Mouse (Mus musculus) liver (tissue): ENCODE measurements at regions not wholly inside any gene's neighbourhood (a gene's known extent, or its start where the extent isn't known, plus 50 kb on each side); places are given as distances from the start of the nearest gene placed in this dataset.

Source experiments
- DNase-seq: peaks from one replicate; pipeline ENCODE4 v3.0.0-alpha.2; 2020; ENCODE audit warnings: mixed read lengths

DNA sequence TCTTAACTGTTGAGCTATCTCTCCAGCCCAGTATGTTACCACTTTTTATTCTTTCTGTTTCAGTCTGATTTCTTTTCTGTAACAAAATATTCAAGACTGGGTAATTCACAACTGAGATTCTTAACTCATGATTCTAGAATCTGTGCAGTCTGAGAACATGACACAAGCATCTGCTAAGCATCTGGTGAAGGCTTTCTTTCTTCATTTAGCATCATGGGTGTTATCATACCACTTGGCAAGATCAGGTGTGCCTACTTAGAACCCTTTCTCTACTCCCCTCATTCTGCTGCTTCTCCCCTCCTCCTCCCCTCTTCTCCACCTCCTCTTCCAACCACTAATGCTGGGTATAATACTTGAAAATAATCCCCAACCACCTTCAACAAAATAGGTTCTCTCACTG is 62.1 kb upstream of the Pfn2 start:
- no peak for DNase-seq

DNA sequence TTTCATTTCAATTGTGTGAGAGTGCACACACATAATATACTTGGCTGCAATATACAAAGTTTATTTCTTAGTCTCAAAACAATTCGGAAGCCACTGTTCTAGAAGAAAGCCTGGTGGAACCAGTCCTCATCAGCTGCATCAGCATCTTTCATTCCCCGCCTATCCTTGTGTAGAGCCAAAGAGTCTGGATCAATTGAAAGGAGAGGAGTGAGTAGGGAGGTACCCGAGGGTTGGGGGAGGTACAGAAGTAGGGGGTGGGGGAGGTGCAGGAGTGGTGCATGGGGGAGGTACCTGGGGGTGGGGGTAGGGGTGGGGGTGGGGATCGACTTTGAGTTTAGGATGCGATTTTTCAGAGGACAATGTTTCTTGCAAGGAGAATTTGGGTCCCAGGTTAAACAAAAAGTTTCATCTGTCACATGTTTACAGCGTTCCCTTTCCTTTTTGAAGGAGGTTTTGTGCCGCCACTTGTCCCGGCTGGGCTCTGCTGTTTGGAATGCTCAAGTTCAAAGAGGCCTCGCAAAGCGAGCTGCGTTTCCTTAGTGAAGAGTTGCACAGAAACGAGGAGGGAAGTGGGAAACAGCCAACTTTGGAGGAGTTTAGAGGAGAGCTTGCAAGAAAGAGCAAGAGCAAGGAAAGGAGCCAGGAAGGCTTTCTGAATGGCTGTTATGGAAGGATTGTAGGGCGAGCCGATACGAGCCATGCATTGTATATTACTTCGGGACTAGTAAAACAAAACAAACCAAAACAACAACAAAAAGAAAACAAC is 64.1 kb upstream of the Pfn2 start:
- DNase-seq: no peak

DNA sequence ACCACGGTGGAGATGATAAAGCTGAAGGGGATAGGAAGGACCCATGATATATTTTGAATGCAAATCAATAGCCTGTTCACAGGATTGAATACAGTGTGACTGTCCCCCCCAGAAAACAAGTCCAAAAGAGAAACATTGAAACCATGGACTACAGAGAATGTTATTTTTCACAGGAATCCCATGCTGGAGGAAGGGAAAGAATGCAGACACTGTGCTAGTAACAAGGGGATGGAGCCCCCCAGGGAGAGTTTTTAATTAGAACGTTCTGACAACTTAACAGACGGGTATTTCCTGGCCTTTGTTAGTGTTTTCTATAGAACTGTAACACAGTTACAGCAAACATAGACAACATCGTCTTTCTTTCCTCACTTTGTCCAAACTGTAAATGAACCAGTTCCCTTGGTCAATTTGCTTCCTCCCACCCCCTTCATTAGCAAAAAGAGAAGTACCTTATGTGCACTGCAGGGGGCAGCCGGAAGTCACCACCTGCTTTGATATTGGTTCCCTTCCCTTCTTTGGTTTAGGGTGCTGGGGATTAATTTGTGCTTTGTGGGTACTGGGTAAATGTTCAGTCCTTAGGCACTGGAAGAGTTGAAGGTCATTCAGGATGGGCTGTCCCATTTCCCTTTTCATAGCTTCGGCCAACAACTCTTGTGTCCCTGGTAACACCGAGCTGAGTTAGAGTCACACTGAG is 64.9 kb upstream of the Pfn2 start:
- DNase-seq: no peak

DNA sequence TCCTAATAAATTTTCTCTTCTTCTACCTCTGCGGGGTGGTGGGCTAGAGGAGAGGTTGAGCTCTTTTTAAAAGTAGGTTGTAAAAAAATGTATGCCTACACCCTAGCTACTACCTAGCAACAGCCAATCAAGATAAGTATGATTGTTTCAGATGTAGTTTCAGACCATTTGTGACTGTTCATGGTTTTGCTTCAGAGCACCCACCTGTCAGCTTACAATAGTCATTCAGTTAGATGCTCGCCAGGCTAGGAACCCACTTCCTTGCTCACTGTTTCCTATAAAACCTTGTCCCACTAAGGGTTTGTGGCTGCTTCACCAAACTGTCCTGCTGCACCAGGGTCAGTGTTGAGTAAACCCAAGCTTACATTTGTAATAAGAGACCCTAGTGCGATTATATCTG is 66.8 kb upstream of the Pfn2 start:
- no peak for DNase-seq

DNA sequence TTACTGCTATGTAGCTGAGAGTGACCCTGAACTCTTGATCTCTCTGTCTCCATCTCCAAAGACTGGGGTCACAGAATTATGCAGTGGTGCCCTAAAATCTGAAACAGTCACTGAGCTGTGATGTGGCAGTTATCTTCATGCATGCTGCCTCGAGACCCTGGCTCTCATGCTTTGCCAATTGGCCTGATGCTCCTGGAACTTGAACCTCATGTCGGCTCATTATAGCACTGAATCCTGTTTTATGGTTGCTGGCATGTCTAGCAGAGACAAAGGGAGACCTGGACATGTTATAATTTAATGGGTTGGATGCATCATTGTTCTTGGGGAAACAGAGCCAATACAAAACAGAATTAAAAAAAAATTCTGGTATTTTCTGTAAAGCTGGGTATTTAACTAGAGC is 71.0 kb upstream of the Pfn2 start:
- no peak for DNase-seq

DNA sequence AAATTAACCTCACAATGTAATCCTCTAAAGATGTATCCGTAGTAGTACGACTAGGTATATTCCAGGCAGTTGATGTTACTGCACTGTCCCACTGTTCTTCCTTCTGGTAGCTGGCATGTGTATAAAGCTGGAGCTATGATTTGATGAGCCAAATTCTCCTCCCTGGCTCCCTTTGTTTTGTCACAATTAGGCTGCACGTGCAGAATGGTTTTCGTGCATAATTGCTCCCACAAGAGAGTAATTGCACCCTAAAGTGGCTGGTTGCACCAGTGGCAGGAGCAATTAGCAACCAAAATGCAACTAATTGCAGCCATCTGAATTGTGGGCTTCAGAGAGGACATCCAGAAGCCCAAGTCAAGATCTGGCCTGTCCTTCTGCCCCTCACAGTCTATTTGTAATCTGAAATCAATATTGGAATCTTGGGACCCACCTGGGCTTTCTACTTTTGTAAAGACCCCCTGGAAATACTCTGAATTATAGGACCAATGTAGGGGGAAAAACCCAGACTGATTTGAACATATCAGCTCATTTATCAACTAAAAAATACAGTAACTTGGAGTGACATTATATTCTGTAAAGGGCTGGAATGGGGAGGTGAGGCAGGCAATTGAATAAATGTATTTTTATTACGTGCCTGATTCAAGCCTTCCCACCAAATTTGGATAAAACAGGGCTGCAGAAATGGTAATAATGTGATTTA is 71.7 kb upstream of the Pfn2 start:
- DNase-seq: no peak

DNA sequence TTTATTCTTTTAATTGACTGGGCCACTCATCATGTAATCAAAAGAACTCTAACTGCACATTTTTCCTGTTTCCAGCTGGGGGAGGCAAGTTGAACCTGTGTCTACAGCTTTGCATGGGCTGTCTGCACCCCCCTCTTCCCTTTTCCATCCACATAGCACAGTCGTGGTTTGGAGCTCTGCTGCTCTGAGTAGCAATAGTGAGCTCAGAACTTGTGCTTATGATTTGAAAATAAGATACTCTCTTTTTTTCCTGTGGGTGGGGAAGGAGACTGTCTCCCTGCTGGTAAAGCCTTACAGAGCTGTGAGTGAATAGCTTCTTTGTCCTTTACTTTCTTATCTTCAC is 72.2 kb upstream of the Pfn2 start:
- DNase-seq: no peak

DNA sequence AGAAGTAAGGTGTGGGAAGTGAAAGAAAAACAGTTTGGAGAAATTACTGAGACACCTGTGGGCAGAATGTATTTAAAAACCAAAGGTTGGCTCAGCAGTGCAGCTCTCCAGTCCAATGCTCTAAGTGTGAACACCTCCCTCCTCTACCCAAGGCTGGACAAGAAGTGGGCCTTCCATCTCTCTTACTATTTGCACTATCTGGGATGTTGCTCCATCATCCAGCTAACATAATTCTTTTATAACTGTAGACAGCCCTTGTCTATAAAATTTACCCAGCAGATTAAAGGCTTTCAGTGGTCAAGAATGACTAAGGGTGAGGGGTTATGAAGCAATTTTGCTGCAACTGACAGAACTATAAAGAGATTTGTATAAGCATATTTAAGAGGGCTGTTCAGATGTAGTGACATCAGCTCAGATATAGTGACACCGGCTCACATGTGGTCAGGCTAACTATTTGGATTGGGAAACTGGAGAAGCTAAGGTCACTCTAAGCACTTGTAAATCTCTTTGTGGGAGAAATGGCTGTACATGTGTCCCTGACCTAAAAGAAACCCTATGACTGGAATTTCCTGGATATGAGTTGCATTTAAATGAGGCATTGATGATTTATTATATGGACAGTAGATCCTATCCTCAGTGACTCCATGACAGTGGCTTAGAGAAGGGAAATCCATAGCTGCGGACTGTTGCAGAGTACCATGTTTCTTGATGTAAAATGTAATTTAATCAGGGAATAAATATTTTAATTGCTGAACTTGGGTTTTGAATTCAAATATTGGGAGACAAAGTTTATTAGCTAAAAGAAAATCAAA is 73.4 kb upstream of the Pfn2 start:
- no peak for DNase-seq

DNA sequence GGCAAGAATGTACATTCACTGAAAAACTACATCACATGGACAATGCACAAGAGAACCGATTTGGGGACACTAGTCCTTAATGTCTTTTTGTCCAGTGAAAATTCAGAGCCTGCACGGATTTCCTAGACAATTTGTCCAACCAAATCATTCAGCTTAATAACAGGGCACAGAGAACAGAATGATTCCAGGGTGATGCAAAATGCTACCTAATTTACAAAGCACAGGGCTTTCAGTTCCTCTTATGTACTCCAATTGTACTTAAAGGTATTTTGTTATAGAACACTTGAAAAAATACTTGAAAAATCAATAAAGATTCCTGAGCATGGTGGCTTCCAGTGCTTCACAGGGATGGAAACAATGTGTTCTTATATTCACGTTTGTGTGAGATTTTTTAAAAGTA is 75.2 kb upstream of the Pfn2 start:
- DNase-seq: no peak

DNA sequence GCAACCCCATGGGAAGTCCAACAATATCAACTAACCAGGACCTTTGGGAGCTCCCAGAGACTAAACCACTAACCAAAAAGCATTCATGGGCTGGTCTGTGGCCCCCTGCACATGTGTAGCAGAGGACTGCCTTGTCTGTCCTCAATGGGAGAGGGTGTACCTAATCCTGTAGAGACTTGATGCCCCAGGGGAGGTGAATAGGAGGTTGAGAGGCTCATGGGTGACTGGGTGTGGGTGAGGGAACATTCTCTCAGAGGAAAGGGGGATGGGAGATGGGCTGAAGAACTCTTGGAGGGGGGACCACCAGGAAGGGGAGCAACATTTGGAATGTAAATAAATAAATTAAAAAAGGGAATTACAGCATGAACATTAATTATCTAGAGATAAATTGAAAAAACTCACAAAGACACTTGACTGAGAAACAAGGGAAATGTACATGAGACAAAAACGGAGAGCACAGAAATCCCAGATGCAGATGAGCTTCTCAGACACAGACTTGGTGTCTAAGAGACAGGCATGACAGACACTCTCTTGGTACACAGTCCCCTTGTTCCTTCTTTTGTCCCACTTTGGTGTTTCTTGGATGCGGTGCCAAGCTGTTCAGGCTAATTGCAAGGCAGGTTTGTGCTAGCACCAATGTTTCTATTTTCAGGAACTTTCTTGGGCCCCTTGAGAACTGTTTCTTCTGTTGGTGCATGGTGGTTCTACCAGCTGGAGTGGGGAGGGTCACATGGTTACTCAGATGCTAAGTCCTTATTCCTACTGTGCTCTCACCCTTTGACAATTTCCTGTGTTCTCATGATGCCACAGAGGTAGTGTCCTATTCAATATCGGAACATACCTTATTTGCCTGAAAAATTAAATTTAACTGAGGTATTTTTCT is 85.0 kb upstream of the Pfn2 start:
- no peak for DNase-seq

DNA sequence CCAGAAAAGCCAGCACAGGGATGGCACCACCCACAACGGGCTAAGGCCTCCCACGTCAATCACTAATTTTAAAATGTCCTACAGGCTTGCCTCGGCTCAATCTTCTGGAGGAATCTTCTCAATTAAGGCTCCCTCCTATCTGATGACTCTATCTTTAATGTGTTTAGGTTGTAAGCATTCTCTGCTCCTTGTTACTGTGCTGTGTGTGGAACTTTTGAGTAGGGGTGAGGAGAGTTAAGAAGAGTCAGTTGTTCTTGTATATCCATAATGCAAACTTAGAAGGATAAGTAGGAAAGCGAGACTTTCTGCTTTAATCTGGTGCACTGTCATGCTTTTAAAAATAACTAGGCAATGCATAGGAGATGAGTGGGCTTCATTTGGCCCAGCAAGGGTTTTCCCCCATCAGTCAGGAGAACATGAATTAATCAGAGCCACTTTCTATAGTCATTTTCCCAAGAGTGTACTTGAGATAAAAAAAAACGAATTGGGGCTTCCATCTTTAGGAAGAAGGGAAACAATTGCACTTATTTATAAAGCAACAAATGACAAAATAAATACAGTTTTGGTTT is 87.2 kb upstream of the Pfn2 start:
- DNase-seq: no peak

DNA sequence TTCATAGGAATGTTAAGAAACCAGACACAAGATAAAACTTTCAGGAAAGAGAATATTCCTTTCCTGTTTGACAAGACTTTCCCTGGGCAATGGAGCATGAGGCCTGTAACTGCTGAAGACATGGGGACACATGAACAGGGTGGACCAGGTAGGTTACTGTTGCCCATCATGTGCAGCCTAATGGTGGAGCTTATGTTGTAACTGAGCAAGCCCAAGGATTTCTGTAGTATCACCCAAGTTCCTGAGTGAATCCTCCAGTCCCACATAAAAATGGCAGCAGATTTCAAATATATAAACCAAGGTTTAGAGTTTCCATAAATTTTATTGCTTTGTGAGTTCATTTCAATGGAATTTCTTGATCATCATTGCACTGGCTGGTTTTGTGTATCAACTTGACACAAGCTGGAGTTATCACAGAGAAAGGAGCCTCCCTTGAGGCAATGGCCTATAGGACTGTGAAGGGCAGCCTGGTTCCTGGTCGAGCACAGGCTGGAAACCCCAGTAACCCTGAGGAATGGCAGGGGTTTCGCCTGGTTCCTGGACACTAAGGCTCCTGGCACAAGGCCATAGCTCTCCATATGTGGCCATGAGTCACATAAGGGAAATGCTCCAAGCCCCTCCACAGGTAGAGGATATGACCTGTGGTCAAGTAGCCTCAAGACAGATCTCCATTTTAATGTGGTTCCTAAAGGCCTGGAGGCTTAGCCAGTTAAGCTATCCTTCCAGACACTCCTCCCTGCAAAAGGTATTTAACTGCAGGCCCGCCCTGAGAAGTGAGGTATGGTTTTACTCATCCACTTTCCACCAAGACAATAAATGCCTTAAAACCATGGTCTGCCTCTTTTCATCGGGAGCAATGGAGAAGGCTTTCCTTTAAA is 92.9 kb upstream of the Pfn2 start:
- no peak for DNase-seq

DNA sequence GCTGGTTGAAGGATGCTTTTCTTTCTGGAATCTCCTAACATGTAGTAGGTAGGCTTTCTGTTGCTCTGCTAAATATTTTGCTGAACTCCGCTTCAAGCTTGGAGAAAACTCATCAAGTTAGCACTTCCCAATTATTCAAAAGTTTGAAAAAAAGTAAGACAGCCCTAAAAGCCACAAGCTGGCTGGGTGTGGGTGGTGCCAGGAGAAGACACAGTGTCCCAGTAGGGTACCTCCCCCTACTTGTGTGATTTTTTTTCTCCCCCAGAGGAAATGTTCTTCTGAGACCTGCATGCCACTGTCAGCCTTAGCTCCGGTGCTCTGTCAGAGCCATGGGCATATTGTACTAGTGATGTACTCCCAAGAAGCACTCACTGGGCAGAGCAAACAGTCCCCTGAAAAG is 96.8 kb upstream of the Pfn2 start:
- DNase-seq: no peak

DNA sequence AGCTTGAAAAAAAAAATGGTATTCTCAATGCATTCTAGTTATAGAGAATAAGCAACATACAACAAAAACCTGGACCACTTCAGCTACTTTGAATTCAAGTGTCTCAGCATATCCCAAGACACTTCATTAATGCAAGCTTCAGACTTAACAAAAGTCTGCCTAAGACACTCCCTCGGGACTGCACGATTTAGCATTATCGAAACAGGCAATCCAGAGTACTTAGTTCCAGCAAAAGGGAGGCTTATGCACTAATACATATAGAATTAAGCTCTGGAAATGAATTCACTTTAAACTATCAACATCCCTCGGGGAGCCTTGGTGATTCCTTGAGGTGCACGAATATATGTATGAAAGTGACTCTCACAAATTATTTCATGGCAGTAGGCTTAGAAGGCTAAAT is 97.9 kb upstream of the Pfn2 start:
- DNase-seq: no peak

DNA sequence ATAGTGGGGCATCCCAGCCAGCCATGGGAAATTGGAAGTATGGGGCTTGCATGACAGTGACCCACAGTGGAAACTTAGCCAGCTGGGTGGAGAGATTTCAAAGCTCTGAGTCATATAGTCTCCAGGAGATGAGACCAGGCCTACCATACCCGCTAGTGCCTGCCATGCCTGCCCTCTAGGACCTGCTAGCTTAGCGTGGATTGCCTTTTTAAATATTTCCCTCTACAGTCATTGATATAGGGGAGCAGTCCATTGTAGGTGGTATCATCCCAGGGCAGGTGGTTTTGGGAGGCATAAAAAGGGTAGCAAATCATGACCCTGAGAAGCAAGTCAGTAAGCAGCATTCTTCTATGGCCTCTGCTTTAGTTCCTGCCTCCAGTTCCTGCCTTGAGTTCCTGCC is 99.5 kb upstream of the Pfn2 start:
- DNase-seq: no peak

DNA sequence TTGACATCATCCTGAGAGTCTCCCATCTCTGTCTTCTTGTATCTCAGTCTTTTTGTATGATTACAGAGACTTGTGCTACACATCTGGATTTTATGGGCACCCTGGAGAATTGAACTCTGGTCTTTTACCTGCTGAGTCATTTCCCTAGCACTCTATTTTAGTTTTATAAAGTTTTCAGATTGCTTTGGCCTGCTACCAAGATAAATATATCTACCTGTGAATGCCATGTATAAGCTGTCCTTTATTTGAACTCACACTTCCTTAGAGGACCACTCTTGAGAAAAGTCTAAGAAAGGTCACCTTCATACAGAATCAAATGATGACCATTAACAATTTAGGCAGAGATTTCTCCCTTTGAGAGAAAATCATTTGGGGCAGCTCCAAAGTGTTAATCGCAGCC is 100.8 kb upstream of the Pfn2 start:
- no peak for DNase-seq

DNA sequence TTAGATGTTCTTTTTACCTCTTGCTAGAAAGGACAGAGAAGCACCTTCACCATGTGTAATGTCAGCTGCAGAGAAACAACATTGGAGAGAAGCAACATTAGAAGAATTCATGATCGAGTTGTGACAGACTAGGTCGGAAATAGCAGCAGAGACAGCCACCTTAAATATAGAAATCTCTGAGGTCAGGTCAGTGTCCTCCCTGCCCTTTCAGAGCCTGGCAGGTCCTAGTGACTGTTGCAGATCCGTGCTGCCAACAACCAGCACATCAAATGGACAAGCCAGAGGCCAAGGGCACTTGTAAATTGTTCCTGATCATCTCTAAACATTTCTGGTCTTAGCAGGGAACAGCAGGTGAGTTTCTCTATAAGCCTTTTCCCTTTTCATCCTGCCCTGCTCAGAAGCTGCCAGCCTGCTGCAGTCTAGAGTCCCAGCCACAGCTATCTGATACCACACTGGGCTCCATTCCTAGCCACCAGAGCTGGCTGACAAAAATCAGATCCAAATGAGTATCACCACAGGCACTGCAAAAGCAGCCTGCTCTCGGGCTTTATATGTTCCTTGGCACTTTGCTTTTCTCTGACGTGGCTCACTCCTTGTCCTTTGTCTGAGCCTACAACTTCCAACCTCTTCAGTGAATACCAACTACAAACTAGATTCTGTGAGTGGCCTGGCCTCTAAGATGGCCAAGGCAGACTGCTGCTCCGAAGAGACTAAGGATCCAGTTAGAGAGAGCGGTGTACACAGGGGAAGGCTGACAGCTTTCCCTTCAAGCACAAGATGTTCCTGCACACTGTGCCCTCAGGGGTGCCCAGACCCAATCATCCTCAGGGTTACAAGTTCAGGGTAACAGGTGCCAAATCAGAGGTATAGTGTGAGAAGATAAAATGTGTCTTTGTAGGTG is 102.8 kb upstream of the Pfn2 start:
- DNase-seq: no peak

DNA sequence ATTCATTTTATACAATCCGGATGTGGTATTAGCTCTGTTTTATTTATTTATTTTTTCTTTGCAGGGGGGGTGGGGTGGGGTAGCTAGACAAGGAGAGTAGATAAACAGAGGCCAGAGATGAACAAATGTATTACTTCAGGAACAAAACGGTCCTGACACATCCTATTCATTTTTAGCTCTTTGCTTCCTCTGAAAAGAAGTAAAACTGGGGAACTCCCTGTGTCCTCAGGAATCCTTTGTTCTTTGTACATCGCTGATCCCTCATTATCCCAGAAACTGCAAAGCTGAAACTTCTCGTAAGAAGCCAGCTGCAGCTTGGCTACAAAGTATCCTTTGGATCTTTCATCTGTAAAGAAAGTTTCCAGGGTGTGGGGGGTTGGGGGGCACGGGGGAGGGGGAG is 103.6 kb upstream of the Pfn2 start:
- DNase-seq: no peak

DNA sequence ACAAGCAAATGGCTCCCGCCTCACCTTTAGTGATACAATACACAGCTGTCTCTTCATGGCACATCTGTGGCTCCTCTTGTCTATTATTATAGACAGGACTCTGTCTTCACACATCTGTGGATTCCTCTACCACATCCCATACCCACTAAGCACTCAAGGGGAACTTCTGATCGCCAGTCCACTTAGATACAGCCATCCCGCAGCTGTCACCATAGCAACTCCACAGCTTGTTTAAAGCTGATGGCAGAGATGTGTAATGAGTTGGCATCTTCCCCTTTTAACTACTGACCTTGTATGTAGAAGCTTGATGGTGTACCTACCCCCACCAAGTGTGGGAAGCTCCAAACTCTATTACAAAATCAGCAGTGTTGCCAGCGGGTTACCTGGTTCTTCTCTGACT is 109.5 kb upstream of the Pfn2 start:
- DNase-seq: no peak

DNA sequence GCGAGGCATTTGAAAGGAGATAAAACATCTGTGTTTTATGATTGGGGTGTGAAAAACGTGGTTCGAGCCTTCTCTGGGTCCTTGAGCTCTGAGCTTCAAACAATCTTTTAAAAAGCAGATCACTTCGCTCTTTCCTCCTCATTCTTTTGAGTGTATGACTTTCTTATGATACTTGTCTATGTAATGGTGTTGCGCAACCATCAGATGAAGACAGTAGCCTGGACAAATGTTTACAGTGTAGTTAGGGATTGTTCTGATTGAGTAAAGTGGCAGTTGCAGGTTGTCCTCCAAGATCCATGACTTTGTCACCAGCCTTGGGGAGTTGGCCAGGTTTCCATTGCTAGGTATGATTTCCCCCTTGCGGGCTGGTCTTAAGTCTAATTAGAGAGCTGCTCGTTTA is 116.1 kb upstream of the Pfn2 start:
- no peak for DNase-seq
